Mouse (Mus musculus) gonadal fat pad, adult 2 months (tissue): ENCODE results near the gene Stox2. TPM values are rescaled to one million over a fixed set of nuclear protein-coding genes. Genes with fewer than 3 reads are reported as not detected.
A peak's percentile ranks its signal among the peaks of the same experiment; 100 is the strongest.

ENCODE experiments used
- DNase-seq: peaks from one replicate; pipeline ENCODE4 v3.0.0-alpha.2; 2012; ENCODE audit warnings: low read depth
- polyA plus RNA-seq: library from polyadenylated mRNA; depleted of rRNA; stranded (reverse); fragments of >200 nt; gene quantifications from 2 replicates; pipeline ENCODE4 v1.2.3, GENCODE M21; 2012

The Stox2 gene
- polyA plus RNA-seq, 1 experiment, result 5.1 TPM

- no peak for DNase-seq
Measured at GRCm38 (mm10) chr8:47354523-47355168, 91.5 kb downstream of the Stox2 start.

GRCm38 (mm10) chr8:47351914-47352701 is 94.1 kb downstream of the Stox2 start:
- DNase-seq, result peak; percentile 69

GRCm38 (mm10) chr8:47349082-47349481 is 97.1 kb downstream of the Stox2 start:
- DNase-seq, result no peak

- no peak for DNase-seq
Measured at GRCm38 (mm10) chr8:47347809-47348208, 98.4 kb downstream of the Stox2 start.

GRCm38 (mm10) chr8:47345772-47346103 is 100.4 kb downstream of the Stox2 start:
- no peak for DNase-seq

- no peak for DNase-seq
Measured at GRCm38 (mm10) chr8:47345085-47345771, 100.9 kb downstream of the Stox2 start.

GRCm38 (mm10) chr8:47341474-47341873 is 104.7 kb downstream of the Stox2 start:
- DNase-seq, result no peak

- no peak for DNase-seq
Measured at GRCm38 (mm10) chr8:47338691-47339323, 107.4 kb downstream of the Stox2 start.

GRCm38 (mm10) chr8:47336433-47336832 is 109.7 kb downstream of the Stox2 start:
- no peak for DNase-seq

GRCm38 (mm10) chr8:47335940-47336339 is 110.2 kb downstream of the Stox2 start:
- no peak for DNase-seq

GRCm38 (mm10) chr8:47334223-47334757 is 111.9 kb downstream of the Stox2 start:
- peak; percentile 70 for DNase-seq

- no peak for DNase-seq
Measured at GRCm38 (mm10) chr8:47332941-47333340, 113.2 kb downstream of the Stox2 start.

- DNase-seq, result no peak
Measured at GRCm38 (mm10) chr8:47330982-47331381, 115.2 kb downstream of the Stox2 start.

GRCm38 (mm10) chr8:47326348-47326747 is 119.8 kb downstream of the Stox2 start:
- no peak for DNase-seq

GRCm38 (mm10) chr8:47324117-47324820 is 121.9 kb downstream of the Stox2 start:
- DNase-seq, result no peak

GRCm38 (mm10) chr8:47321282-47321681 is 124.9 kb downstream of the Stox2 start:
- DNase-seq, result no peak

- DNase-seq, result no peak
Measured at GRCm38 (mm10) chr8:47320707-47321106, 125.5 kb downstream of the Stox2 start.

GRCm38 (mm10) chr8:47318468-47318867 is 127.7 kb downstream of the Stox2 start:
- DNase-seq, result no peak

- no peak for DNase-seq
Measured at GRCm38 (mm10) chr8:47308176-47308575, 138.0 kb downstream of the Stox2 start.

GRCm38 (mm10) chr8:47306372-47306771 is 139.8 kb downstream of the Stox2 start:
- DNase-seq, result no peak

GRCm38 (mm10) chr8:47305880-47306279 is 140.3 kb downstream of the Stox2 start:
- no peak for DNase-seq
